Mouse (Mus musculus) adipocyte (in vitro differentiated cells): ENCODE results near the gene Mettl16.

ENCODE experiments used
- DNase-seq: peaks from one replicate; pipeline ENCODE4 v3.0.0-alpha.2; 2016; ENCODE audit warnings: low spot score

Gene Mettl16

GRCm38 (mm10) chr11:74770595-74771207, at the start of gene Mettl16:
Gene Mettl16, plus strand, starts transcription at chr11:74770830.
- peak; percentile 97 for DNase-seq

DNA sequence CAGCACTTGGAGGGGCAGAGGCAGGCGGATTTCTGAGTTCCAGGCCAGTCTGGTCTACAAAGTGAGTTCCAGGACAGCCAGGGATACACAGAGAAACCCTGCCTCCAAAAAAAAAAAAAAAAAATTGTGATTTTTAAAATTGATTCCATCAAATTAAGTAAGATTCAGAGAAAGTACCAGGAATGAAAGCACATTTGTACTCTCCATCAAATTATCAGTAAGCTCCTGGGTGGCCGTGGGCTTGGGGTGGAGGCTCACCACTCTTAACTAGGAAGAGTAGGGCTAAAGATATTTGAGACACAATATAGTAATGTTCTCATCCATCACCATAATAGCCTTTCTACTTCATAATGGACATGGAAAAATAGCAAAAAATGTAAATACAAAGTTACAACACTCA, 49.5 kb upstream of the Mettl16 start:
- no peak for DNase-seq

DNA sequence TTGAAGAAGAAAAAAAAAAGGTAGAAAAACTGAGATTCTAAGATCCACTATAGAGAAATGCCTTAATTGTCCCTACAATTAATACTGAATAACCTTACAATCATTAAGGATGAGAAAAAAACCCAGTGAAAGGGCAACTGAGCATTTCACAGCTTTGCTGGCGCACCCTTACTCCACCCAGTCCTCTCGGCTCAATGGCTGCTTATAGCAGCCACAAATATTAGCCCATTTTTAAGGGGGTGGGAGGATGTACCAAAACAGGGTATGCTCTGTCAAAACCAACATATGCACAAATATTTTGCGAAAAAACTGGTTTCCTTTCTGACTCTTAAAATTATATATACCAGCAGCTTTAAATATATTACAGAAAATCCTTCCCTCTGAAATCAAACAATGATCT, 48.7 kb upstream of the Mettl16 start:
- DNase-seq, result no peak

DNA sequence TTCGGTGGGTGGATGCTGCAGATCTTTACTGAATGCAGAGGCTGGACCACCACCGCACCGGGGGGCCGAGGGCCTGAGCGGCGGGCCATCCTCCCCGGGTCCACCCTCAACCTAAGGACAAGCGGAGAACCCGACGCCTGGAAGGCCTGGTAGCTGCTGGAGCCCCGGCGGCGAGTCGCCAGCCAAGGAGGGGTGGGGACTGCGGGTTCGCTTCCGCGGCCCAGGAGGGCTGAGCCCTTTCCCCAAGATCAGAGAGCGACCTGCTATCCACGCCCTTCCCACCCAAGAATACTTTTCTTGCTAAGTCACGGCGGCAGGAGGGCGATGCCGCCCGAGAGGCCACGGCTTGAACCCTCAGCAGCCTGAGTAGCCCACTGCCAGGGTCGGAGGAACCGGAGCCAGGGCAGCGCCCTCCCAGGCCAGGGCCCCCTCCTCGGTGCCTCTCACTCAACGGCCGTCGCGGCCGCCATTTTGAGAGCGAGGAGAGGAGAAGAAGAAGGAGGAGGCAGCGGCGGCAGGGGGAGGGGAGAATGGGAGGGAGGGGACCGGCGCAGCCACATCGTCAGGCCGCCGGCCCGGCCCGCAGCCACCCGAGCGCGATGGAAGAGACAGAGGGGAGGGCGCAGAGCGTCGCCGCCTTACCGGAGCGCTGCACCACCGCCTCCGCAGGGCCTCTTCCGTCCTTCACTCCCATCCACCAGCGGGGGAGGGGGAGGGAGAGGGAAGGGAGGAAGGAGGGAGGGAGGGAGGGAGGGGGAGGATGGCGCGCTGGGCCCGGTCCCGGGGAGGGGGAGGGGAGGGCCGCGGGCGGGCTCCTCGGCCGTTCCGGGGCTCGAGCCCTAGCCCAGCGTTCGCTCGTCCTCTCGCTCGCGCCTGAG, 47.0 kb upstream of the Mettl16 start:
- DNase-seq, result peak; percentile 90

DNA sequence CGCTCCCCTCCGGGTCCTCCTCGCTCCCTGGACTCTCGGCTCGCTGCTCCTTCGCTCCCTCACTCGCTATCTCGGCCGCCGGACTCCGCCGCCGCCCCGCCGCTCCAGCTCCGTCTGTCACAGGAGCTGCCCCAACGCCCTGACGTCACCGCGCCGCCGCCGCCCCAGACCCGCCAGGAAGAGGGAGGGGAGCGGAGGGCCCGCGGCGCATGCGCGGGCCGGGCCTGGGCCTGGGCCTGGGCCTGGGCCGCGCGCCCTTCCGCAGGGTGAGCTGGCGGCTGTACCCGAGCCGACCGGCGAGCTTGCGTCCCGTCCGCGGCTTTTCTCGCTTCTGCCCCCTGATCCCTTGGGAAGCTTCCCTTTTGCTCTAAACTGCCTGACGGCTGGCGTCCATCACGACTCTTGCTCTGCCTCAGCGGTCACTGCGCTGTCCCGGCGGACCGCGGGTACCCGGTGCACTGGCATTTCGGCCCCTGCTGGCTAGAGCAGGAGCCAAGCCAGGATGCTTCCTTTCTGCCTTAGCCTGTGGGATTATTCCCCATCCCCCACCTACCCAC, 46.3 kb upstream of the Mettl16 start, which contains the start of gene Pafah1b1:
Pafah1b1 (minus strand) TSS at position 436 of the 557 bp plus-strand sequence.
- peak; percentile 91 for DNase-seq

DNA sequence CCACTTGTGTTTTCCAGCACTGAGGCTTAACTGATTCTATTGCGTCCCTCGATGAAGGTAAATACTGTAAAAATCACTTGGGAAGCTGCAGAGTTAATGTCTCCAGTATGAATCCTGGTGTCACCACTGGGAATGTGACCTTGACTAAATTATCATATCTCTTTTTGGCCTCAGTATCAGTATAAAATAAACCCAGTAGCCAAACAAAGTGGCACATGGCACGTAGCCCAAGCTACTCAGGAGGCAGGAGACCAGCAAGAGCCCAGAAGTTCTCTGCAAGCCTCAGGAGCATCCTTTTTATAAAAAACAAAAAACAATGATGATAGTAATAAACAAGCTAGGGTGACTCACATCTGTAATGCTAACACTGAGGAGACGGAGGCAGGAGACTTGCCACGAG, 45.4 kb upstream of the Mettl16 start:
- no peak for DNase-seq

DNA sequence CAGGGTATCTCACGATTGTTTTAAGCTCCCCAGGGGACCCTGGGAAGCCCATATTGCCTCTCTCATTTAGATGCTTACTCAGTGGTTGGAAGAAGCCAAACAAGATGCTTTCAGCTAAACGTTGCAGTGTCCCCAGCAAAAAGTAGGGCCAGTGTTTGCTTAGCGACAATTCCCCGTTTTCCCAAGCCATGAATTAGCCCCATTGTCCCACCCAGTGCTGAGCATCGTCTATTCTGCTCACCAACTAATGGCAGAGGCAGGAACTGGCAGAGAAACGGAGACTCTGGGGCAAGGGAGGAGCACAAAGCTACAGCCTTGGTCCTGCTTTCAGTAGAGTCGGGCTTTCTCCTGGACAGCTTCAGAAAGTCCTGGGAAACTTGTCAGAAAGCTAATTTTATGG, 35.7 kb upstream of the Mettl16 start:
- DNase-seq, result no peak

DNA sequence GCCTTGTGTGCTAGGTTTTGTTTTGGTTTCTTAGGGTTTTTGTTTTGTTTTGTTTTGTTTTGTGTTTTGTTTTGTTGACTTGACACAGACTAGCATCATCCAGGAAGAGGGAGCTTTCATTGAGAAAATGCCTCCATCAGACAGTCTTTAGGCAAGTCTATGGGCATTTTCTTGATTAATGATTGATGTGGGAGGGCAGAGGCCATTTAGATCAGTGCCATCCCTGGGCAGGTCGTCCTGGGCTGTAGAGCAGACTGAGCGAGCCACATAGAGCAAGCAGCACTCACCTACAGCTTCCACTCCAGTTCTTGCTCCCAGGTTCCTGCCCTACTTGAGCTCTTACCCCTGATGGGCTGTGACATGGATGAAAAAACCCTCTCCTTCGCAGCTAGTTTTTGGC, 32.8 kb upstream of the Mettl16 start:
- DNase-seq, result no peak

- no peak for DNase-seq
Observed at GRCm38 (mm10) chr11:74748022-74748421, 22.6 kb upstream of the Mettl16 start.

- no peak for DNase-seq
Observed at GRCm38 (mm10) chr11:74749241-74749640, 21.4 kb upstream of the Mettl16 start.

GRCm38 (mm10) chr11:74750662-74751351, 19.8 kb upstream of the Mettl16 start:
- no peak for DNase-seq

DNA sequence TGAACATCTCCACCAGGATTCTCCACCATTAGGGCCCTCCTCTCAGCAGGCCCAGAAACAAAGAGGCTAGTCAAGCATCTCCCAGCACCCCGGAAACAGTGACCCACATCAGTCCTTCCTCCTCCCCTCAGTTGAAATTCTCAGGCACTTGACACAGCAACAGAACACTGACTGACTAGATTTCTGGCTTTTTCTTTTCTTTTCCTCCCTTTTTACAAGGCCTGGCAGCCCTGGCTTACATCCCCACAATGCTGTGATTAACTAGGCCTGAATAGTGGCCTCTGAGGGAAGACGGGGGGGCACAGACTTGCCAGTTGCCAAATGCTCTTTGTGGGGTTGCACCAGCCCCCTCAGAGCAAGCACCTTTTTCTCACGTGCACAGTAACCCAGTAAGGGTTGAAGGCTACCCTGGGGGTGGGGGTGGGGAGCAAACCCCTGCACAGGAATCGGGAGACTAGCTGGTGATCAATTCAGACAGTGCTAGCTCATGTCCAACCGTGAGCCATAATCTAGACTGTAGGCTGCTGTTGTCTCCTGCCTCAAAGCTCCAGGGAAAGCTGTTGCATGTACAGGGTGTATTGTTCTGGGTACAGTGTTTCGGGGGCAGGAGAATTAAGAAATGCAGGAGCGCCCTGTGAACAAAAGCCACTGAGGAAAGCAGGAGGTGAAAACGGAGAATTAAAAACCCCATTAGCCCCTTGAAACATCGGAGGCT, 19.1 kb upstream of the Mettl16 start:
- DNase-seq, result no peak

DNA sequence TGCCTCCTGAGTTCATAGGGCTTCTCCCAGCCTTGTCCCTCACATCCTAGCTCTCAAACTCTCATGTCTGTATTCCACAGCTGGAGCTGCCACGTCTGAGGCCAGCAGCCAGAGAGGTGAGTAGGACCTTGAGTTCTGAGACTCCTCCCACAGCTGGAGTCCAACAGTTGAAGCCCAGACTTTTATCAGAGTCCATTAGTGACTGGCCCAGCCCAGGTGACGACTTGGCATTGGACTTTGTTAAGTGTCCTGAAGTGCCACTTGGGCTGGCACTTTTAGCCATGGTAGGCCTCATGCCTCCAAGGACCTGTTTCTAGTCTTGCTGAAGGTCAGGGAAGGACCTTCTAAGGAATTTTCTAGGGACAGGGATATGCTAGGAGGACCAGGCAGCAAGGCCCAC, 14.0 kb upstream of the Mettl16 start:
- no peak for DNase-seq

DNA sequence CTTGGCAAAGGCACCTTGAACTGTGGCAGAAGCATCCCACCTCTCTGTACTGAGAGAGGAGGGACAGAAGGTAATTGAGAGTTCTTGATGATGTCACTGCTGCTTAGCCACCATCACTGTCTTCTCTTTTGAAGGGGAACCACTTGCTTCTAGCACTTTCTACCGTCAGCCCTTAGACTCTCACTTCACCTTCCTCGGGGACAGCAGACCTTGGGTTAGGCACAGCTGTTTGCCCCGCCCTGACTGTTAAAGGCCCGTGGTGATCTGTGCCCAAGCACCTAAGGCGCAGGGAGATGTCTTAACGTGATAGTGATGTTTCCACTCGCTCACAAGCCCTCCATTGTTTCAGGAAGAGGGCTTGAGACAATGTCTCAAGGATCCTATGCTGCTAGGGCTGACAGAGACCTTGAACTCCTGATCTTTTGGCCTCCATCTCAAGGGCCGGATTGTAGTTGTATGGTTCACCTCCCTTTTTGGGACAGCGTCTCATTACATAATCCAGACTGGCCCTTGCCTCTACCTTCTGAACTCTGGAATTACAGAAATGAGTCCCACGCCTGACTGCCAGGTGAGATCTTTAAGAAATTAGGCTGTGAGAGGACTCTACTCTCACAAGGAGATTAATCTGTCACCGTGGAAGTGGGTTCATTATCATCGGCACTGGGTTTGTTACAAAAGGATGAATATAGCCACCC, 9.5 kb upstream of the Mettl16 start:
- no peak for DNase-seq

- DNase-seq, result no peak
Observed at GRCm38 (mm10) chr11:74763960-74764625, 6.5 kb upstream of the Mettl16 start.

GRCm38 (mm10) chr11:74767469-74767868, 3.2 kb upstream of the Mettl16 start:
- DNase-seq, result no peak

- DNase-seq, result no peak
Observed at GRCm38 (mm10) chr11:74768045-74768444, 2.6 kb upstream of the Mettl16 start.

DNA sequence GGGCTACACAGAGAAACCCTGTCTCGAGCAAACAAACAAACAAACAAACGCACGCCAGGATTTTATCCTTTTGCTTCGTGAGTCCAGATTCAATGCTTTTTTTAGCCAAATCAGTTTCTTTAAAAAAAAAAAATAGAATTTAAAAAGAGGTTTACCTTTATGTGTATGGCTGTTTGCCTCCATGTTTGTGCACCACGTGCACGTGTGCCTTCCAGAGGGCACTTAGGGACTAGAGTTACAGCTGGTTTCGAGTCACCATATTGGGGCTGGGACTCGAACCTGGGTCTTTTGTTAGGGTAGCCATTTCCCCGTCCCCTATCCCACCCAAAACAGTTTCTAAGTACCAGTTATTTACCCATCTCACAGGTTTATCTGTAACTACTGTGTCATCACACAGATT, 593 bp upstream of the Mettl16 start:
- DNase-seq, result no peak

GRCm38 (mm10) chr11:74771234-74771633, 604 bp downstream of the Mettl16 start:
- peak; percentile 44 for DNase-seq

GRCm38 (mm10) chr11:74771650-74772049, 1.0 kb downstream of the Mettl16 start:
- DNase-seq, result peak; percentile 14

DNA sequence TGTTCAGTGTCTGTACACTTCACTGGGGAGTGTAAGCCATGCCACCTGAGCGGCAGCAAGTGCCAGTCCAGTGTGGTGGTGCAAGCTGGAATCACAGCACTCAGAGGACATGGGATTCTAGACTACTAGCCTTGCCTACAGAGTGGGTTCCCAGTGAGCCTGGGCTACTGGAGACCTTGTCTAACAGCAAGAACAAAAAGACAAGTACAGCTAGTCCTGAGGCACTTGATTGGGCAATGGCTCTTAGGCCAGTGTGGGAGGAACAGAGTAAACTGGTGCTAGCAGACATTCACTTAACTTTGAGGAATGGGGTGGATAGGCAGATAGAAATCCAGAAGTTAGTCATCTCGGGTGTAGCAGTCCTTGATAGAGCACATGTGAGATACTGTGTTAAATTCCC, 1.8 kb downstream of the Mettl16 start:
- DNase-seq, result peak; percentile 29
